In genomic region chr12:85304725-85305124, GRCm38 (mm10) we compare ENCODE assay signal across 11 mouse cellular contexts. TPM values are rescaled to one million over a fixed set of nuclear protein-coding genes. Genes with fewer than 3 reads are reported as not detected.
DNase-seq lines count a peak whose midpoint lies in the region; ATAC-seq and TF ChIP-seq lines count a peak whose summit lies in the region.
"Had no signal": no experiment of that assay in that cellular context is flagged by ENCODE, and none has a peak within 500 bp of the region (broad histone marks: within the 10 kb centered on the region; RNA-seq: fewer than 3 reads in every experiment).

No protein-coding gene starts in this region.

- H3K4me2 ChIP-seq in kidney, embryonic 15.5 days = no peak overlapping the region
- H3K4me2 ChIP-seq: hindbrain, embryonic 15.5 days had no signal

- H3K9ac ChIP-seq in kidney, embryonic 15.5 days = no peak overlapping the region
- H3K9ac ChIP-seq: hindbrain, embryonic 15.5 days had no signal

- no peaks in the 10 kb centered on the region for H3K9me3 ChIP-seq in kidney, embryonic 15.5 days (replicated peaks)
- H3K9me3 ChIP-seq: hindbrain, embryonic 15.5 days; neural tube, embryonic 13.5 days had no signal

- TF ChIP-seq POLR2A in spleen, adult 2 months (IDR thresholded peaks at IDR 0.05; ENCODE audit: low read depth, low read length) = no peak

- 0 out of 2 replicates have a peak, but pooled peaks have one; percentile 8 for ATAC-seq in kidney, embryonic 15.5 days (replicated peaks; ENCODE audit: low FRiP score)
- ATAC-seq in granulocyte monocyte progenitor cell, adult 5-6 weeks (replicated peaks; ENCODE audit: poor library complexity, severe bottlenecking) = peak; percentile 63
- no peak for ATAC-seq in megakaryocyte-erythroid progenitor cell, adult 5-6 weeks (replicated peaks; ENCODE audit: low FRiP score, low TSS enrichment, poor library complexity, severe bottlenecking)

- H3K27me3 ChIP-seq in kidney, embryonic 15.5 days = no peaks in the 10 kb centered on the region
- no peaks in the 10 kb centered on the region for H3K27me3 ChIP-seq in spleen, adult 2 months (ENCODE audit: control insufficient read depth, insufficient read depth, low read length)
- H3K27me3 ChIP-seq: hindbrain, embryonic 15.5 days; neural tube, embryonic 13.5 days had no signal

- peaks cover 5% of the 10 kb centered on the region for H3K4me1 ChIP-seq in kidney, embryonic 15.5 days
- peaks cover 6% of the 10 kb centered on the region; the same call in 1 of the 2 replicates for H3K4me1 ChIP-seq in spleen, adult 2 months (ENCODE audit: control insufficient read depth, insufficient read depth, insufficient read length)
- H3K4me1 ChIP-seq: hindbrain, embryonic 15.5 days; neural tube, embryonic 13.5 days had no signal

- 62% methylated on average over 4 of the region's 4 CpGs for WGBS in kidney, embryonic 15.5 days
- 28% methylated on average over 4 of the region's 4 CpGs for WGBS in spleen, adult 2 months

- no peak for DNase-seq in kidney, adult 11 months
- DNase-seq in CD4-positive helper T cell, adult 2 months (ENCODE audit: low read depth, low spot score) = peak; percentile 83
- DNase-seq in spleen, adult 2 months (ENCODE audit: low read depth in 1 of 2, low spot score in 2 of 2) = peak; percentile 36 to 70
- DNase-seq in adrenal gland, postnatal 14 days = no peak
- DNase-seq in embryo, embryonic 9.5 days (ENCODE audit: extremely low spot score) = no peak
- DNase-seq: lung, postnatal 14 days had no signal

- no peak overlapping the region for H3K4me3 ChIP-seq in kidney, embryonic 15.5 days (replicated peaks)
- H3K4me3 ChIP-seq in spleen, adult 2 months (ENCODE audit: extremely low read depth, insufficient read depth, insufficient read length) = no peak overlapping the region
- H3K4me3 ChIP-seq: hindbrain, embryonic 15.5 days; neural tube, embryonic 13.5 days had no signal

- no peak overlapping the region for H3K27ac ChIP-seq in kidney, embryonic 15.5 days
- peak overlapping the region; percentile 50; the same call in 1 of the 2 replicates for H3K27ac ChIP-seq in spleen, adult 2 months (ENCODE audit: insufficient read depth, low read length)

- TF ChIP-seq CTCF in spleen, adult 2 months (IDR thresholded peaks at IDR 0.05; ENCODE audit: extremely low read depth, insufficient read depth, insufficient read length, insufficient replicate concordance) = no peak

- H3K36me3 ChIP-seq in kidney, embryonic 15.5 days = peaks cover 94% of the 10 kb centered on the region
- peaks cover 31% of the 10 kb centered on the region for H3K36me3 ChIP-seq in spleen, adult 2 months (ENCODE audit: control insufficient read depth, insufficient read depth, low read length)

RNA-seq across cellular contexts. Expression of gene Zc2hc1c, which starts 16.3 kb away (rescaled TPM):
- 2.8 and 3.4 TPM in 2 replicates for polyA plus RNA-seq in kidney, embryonic 15.5 days (2015; fragmentation: Nextera tagmentation; extraction: Ambion mirVana)
- total RNA-seq in granulocyte monocyte progenitor cell, adult 5-6 weeks (2014; fragmentation: Nextera tagmentation) = not detected in 2 replicates
- total RNA-seq in granulocyte monocyte progenitor cell, adult 5-6 weeks (2017) = not detected in 2 replicates
- 0.28 and 0.33 TPM in 2 replicates for polyA plus RNA-seq in spleen, adult 2 months (2012; rRNA removed)
- total RNA-seq in adrenal gland, postnatal 14 days (2021) = 0.98 and 1.1 TPM in 2 replicates
- 0.47 TPM in 1 of 2 replicates, not detected in the other for total RNA-seq in megakaryocyte-erythroid progenitor cell, adult 5-6 weeks (2014; fragmentation: Nextera tagmentation)
- not detected in 2 replicates for total RNA-seq in megakaryocyte-erythroid progenitor cell, adult 5-6 weeks (2017)

RNA-seq across cellular contexts. Expression of gene Acyp1, which starts 16.5 kb away (rescaled TPM):
- 59.5 and 65.4 TPM in 2 replicates for polyA plus RNA-seq in kidney, embryonic 15.5 days (2015; fragmentation: Nextera tagmentation; extraction: Ambion mirVana)
- total RNA-seq in granulocyte monocyte progenitor cell, adult 5-6 weeks (2014; fragmentation: Nextera tagmentation) = 39.7 and 58.9 TPM in 2 replicates
- total RNA-seq in granulocyte monocyte progenitor cell, adult 5-6 weeks (2017) = 34.6 and 69.2 TPM in 2 replicates
- polyA plus RNA-seq in spleen, adult 2 months (2012; rRNA removed) = 3.4 and 3.9 TPM in 2 replicates
- total RNA-seq in adrenal gland, postnatal 14 days (2021) = 31.5 and 38.3 TPM in 2 replicates
- total RNA-seq in megakaryocyte-erythroid progenitor cell, adult 5-6 weeks (2014; fragmentation: Nextera tagmentation) = 92.9 and 101 TPM in 2 replicates
- 33.1 and 110 TPM in 2 replicates for total RNA-seq in megakaryocyte-erythroid progenitor cell, adult 5-6 weeks (2017)

RNA-seq across cellular contexts. Expression of gene Mlh3, which starts 34.3 kb away (rescaled TPM):
- 8.7 and 9.6 TPM in 2 replicates for polyA plus RNA-seq in kidney, embryonic 15.5 days (2015; fragmentation: Nextera tagmentation; extraction: Ambion mirVana)
- total RNA-seq in granulocyte monocyte progenitor cell, adult 5-6 weeks (2014; fragmentation: Nextera tagmentation) = 9.8 and 11.1 TPM in 2 replicates
- total RNA-seq in granulocyte monocyte progenitor cell, adult 5-6 weeks (2017) = 7.7 and 7.9 TPM in 2 replicates
- polyA plus RNA-seq in spleen, adult 2 months (2012; rRNA removed) = 2.7 and 2.9 TPM in 2 replicates
- 9.3 and 11.3 TPM in 2 replicates for total RNA-seq in adrenal gland, postnatal 14 days (2021)
- 11.1 and 13.9 TPM in 2 replicates for total RNA-seq in megakaryocyte-erythroid progenitor cell, adult 5-6 weeks (2014; fragmentation: Nextera tagmentation)
- total RNA-seq in megakaryocyte-erythroid progenitor cell, adult 5-6 weeks (2017) = 6.8 and 12.3 TPM in 2 replicates

RNA-seq across cellular contexts. Expression of gene Nek9, which starts 34.4 kb away (rescaled TPM):
- polyA plus RNA-seq in kidney, embryonic 15.5 days (2015; fragmentation: Nextera tagmentation; extraction: Ambion mirVana) = 22.3 and 23.0 TPM in 2 replicates
- 33.1 and 44.6 TPM in 2 replicates for total RNA-seq in granulocyte monocyte progenitor cell, adult 5-6 weeks (2014; fragmentation: Nextera tagmentation)
- 24.1 and 26.6 TPM in 2 replicates for total RNA-seq in granulocyte monocyte progenitor cell, adult 5-6 weeks (2017)
- polyA plus RNA-seq in spleen, adult 2 months (2012; rRNA removed) = 18.7 and 20.2 TPM in 2 replicates
- 65.7 and 66.2 TPM in 2 replicates for total RNA-seq in adrenal gland, postnatal 14 days (2021)
- 23.8 and 29.5 TPM in 2 replicates for total RNA-seq in megakaryocyte-erythroid progenitor cell, adult 5-6 weeks (2014; fragmentation: Nextera tagmentation)
- total RNA-seq in megakaryocyte-erythroid progenitor cell, adult 5-6 weeks (2017) = 21.9 and 23.5 TPM in 2 replicates

Comparison
In these comparisons a context has a peak if more than half of its experiments do, and no peak if none do; other contexts are left out.
1. DNase-seq: peak in CD4-positive helper T cell, adult 2 months (single experiment) and spleen, adult 2 months (2 of 2); none in kidney, adult 11 months (single experiment), adrenal gland, postnatal 14 days (single experiment) and embryo, embryonic 9.5 days (single experiment).